Mouse (Mus musculus): Measurements from ENCODE around the gene Apbb1ip.

Apbb1ip gene

DNA sequence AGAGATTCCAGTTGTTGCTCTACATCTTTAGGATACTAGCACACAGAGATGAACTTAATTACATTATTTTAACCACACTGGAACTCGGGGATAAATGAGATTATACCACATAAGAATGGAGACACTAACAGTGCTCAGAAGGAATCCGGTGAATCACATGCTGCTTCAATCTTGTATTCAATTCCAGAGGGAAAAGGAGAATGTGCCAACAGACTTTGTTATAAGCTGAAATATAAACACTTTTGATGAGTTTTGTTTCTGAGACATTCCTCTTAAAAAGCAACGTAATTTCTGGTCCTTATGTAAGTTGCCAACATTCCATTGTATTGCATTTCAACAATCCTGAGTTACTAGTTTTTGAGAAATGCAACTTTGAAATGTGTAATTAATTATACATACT, 1.8 kb downstream of the Apbb1ip start:
- DNase-seq (ENCODE audit: low spot score): no peak

GRCm38 (mm10) chr2:22776568-22777230, 2.8 kb downstream of the Apbb1ip start:
- no peak for DNase-seq (ENCODE audit: low spot score)

DNA sequence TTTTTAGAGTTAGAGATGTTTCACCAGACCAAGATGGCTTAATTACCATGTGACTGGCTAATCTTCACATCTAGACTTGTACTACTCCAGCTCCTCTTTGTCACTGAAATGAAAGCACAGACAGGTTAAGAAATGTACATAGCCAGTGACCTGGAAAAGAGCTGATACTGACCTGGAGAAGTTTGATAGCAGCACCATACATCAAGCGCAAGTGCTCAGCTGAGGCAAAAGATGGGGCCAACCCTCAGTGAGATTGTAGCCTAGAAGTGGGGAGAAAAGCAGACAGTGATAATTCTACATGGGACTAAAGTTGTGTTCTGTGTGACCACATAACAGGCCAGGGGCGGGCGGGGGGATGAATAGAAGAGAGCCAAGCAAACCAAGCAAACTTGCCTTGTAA, 3.9 kb downstream of the Apbb1ip start:
- DNase-seq (ENCODE audit: low spot score): no peak

DNA sequence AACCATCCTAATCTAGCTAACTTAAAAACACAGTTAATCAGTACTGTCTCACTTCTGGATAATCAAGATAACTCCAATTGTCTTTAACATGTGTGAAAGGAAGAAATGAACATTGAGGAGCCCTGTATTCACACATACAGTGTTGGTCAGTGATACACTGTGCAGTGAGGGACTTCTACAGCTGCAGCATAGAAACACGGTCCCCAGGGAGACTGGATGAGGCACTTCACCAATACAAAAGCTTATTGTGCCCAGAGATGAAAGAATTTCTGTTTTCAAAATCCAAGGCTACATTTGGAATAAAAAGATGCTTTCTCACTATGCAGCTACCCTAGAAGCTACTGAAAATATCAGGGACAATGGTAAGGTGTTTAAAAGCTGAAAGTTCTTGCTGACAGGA, 7.0 kb downstream of the Apbb1ip start:
- DNase-seq (ENCODE audit: low spot score): no peak

DNA sequence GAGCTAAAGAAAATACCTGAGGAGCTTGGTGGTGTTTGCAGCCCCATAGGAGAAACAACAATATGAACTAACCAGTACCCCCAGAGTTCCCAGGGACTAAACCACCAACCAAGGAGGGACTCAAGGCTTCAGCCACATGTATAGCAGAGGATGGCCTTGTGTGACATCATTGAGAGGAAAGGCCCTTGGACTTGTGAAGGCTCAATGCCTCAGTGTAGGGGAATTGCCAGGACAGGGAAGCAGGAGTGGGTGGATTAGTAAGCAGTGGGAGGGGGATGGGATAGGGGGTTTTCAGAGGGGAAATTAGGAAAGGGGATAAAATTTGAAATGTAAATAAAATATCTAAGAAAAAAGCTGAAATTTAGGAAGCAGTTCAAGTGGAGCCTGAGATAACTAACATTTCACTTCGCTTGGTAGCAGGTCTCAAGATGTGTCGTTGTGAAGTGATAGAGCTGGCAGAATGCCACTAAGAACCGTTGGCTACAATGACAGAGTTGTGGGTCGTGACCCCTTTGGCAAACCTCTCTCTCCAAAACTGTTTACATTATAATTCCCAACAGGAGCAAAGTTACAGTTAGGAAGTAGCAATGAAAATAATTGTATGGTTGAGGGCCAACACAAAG, 7.6 kb downstream of the Apbb1ip start:
- DNase-seq (ENCODE audit: low spot score): no peak

- DNase-seq (ENCODE audit: low spot score): no peak
Observed at GRCm38 (mm10) chr2:22782057-22782456, 8.2 kb downstream of the Apbb1ip start.

- DNase-seq (ENCODE audit: low spot score): no peak
Observed at GRCm38 (mm10) chr2:22783137-22783638, 9.3 kb downstream of the Apbb1ip start.

- no peak for DNase-seq (ENCODE audit: low spot score)
Observed at GRCm38 (mm10) chr2:22784186-22784585, 10.3 kb downstream of the Apbb1ip start.

DNA sequence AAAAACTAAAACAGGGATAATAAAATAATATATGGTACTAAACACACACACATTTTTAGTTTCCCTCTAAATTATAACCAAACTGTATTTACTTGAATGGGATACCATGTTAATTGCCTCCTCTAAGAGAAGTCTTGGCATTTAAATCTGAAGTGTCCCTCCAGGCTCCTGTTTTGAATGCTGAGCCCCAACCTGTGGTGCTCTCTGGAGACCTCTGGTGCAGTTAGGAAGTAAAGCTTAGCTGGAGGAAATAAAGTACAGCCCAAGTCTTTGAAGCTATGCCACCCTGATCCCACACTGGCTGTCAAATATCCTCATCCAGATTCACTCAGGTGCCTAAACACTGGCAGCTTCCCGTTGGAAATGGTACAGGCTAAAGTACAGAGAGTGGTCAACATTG, 10.9 kb downstream of the Apbb1ip start:
- DNase-seq (ENCODE audit: low spot score): no peak

GRCm38 (mm10) chr2:22788658-22789057, 14.8 kb downstream of the Apbb1ip start:
- no peak for DNase-seq (ENCODE audit: low spot score)

GRCm38 (mm10) chr2:22789576-22789975, 15.7 kb downstream of the Apbb1ip start:
- no peak for DNase-seq (ENCODE audit: low spot score)

- DNase-seq (ENCODE audit: low spot score): peak; percentile 29
Observed at GRCm38 (mm10) chr2:22790435-22790834, 16.5 kb downstream of the Apbb1ip start.

GRCm38 (mm10) chr2:22795087-22795486, 21.2 kb downstream of the Apbb1ip start:
- DNase-seq (ENCODE audit: low spot score): no peak

- DNase-seq (ENCODE audit: low spot score): no peak
Observed at GRCm38 (mm10) chr2:22796487-22796886, 22.6 kb downstream of the Apbb1ip start.

DNA sequence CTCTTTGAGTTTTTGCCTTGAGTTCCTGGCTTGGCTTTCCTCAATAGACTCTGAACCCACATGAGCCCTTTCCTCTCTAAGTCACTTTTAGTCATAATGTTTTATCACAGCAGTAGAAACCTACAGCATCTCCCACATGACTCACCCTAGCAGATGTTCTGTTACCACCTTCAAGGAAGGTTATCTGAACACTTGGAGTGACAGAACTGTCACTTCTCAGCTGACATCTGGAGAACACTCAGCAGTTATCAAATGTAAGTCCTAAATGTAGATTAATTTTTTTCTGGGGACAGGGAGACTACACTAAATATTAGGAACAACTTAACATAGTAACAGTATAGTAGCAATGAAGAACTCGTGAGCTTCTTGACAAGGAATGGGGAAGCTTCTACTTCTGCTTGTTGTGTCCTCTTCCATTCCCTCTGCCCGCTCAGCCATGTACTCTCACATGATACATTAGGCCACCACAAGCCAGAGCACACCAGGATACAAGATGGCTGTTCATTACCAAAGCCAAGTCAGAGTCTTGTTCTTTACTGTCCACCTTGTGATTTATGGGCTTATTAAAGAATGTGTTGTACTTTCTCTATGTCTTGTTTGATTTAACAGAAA, 25.6 kb downstream of the Apbb1ip start:
- DNase-seq (ENCODE audit: low spot score): no peak

GRCm38 (mm10) chr2:22805589-22805988, 31.7 kb downstream of the Apbb1ip start:
- no peak for DNase-seq (ENCODE audit: low spot score)

- no peak for DNase-seq (ENCODE audit: low spot score)
Observed at GRCm38 (mm10) chr2:22806576-22806975, 32.7 kb downstream of the Apbb1ip start.

DNA sequence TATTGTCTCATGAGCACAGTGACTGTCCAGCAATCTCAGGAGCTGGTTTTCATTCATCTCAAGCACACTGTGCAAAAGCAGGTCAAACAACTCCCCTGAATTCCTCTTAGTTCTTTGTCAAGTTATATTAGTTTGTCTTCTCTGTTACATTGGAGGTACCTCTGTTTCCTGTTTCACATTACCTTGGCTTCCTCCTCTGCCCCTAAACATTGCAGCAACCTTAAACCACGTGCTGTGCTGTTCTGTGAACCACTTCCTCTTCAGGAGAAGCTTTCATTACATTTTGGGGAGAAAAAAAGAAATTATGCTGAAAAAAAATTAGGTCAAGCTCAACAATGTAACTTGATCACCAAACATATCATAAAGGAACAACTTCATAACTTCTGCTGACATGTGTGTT, 33.4 kb downstream of the Apbb1ip start:
- no peak for DNase-seq (ENCODE audit: low spot score)

- DNase-seq (ENCODE audit: low spot score): no peak
Observed at GRCm38 (mm10) chr2:22810851-22811250, 37.0 kb downstream of the Apbb1ip start.

GRCm38 (mm10) chr2:22811466-22811865, 37.6 kb downstream of the Apbb1ip start:
- no peak for DNase-seq (ENCODE audit: low spot score)

GRCm38 (mm10) chr2:22813921-22814320, 40.0 kb downstream of the Apbb1ip start:
- no peak for DNase-seq (ENCODE audit: low spot score)

DNA sequence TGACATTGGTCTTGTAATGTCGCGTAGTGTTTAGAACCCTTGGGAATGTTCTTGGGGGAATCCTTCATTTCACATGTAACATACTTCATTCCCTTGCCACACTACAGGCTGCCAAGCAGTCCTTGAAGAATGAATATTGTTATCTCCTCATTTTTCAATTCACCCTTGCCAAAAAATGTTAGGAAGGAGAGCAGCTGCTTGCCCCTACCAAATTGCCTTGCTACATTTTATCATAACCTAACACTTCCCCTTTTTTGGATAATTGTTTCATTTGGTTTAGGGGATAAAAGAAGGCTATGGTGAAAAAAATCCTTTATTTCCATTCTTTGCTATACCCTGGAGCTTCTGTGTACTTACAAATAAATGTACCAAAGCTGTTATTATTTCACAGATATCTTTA, 41.8 kb downstream of the Apbb1ip start:
- no peak for DNase-seq (ENCODE audit: low spot score)

- DNase-seq (ENCODE audit: low spot score): no peak
Observed at GRCm38 (mm10) chr2:22816231-22816630, 42.3 kb downstream of the Apbb1ip start.

All from layer of hippocampus, adult 11-12 months (tissue).